Mouse (Mus musculus) stomach, postnatal 0 days (tissue): ENCODE data around the gene Yipf2.

Experiments used
- CTCF ChIP-seq: IDR thresholded peaks from 2 replicates; pipeline ENCODE4 v1.5.1; 2016; ENCODE audit warnings: antibody characterized with exemption, low read depth, mild to moderate bottlenecking, moderate library complexity
- EP300 ChIP-seq: optimal IDR thresholded peaks from 2 replicates; pipeline ENCODE3; 2016; ENCODE audit warnings: antibody characterized with exemption

- TF ChIP-seq EP300: no peak
- TF ChIP-seq CTCF: no peak
Observed at GRCm38 (mm10) chr9:21553607-21554273, 38.9 kb downstream of the Yipf2 start.
